Mouse (Mus musculus): ENCODE data around the gene Rhbdd3.

Gene Rhbdd3

GRCm38 (mm10) chr11:5098736-5099542 lies at the start of gene Rhbdd3, which contains the start of gene Ewsr1:
Gene Rhbdd3, plus strand, starts transcription at chr11:5098926.
Gene Ewsr1, minus strand, starts transcription at chr11:5099266.
- peak; percentile 99 for DNase-seq (ENCODE audit: low read depth in 2 of 2, low spot score in 2 of 2)

- no peak for DNase-seq (ENCODE audit: low read depth in 2 of 2, low spot score in 2 of 2)
These were observed 47.1 kb upstream of the Rhbdd3 start for GRCm38 (mm10) chr11:5051629-5052028.

GRCm38 (mm10) chr11:5052200-5052854 lies 46.4 kb upstream of the Rhbdd3 start:
- no peak for DNase-seq (ENCODE audit: low read depth in 2 of 2, low spot score in 2 of 2)

- no peak for DNase-seq (ENCODE audit: low read depth in 2 of 2, low spot score in 2 of 2)
These were observed 44.6 kb upstream of the Rhbdd3 start for GRCm38 (mm10) chr11:5054151-5054550.

GRCm38 (mm10) chr11:5054874-5055273 lies 43.9 kb upstream of the Rhbdd3 start:
- no peak for DNase-seq (ENCODE audit: low read depth in 2 of 2, low spot score in 2 of 2)

- no peak for DNase-seq (ENCODE audit: low read depth in 2 of 2, low spot score in 2 of 2)
These were observed 42.5 kb upstream of the Rhbdd3 start for GRCm38 (mm10) chr11:5055945-5056938.

- no peak for DNase-seq (ENCODE audit: low read depth in 2 of 2, low spot score in 2 of 2)
These were observed 41.7 kb upstream of the Rhbdd3 start for GRCm38 (mm10) chr11:5057064-5057463.

DNA sequence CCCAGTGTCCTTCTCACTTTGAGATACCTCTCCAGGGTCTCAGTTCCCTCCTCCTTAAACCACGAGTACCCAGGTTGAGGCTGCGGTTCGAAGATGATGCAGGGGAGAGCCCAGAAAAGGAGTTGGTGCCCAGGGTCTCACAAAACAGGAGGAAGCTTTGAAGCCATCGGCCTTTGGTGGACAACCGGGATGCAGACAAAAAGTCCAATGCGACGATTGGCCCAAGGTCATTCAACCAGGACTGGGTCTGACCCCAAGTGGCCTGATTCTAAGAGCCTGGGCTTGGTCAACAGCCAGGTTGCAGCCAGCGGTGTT lies 41.2 kb upstream of the Rhbdd3 start:
- DNase-seq (ENCODE audit: low read depth in 2 of 2, low spot score in 2 of 2) = no peak

DNA sequence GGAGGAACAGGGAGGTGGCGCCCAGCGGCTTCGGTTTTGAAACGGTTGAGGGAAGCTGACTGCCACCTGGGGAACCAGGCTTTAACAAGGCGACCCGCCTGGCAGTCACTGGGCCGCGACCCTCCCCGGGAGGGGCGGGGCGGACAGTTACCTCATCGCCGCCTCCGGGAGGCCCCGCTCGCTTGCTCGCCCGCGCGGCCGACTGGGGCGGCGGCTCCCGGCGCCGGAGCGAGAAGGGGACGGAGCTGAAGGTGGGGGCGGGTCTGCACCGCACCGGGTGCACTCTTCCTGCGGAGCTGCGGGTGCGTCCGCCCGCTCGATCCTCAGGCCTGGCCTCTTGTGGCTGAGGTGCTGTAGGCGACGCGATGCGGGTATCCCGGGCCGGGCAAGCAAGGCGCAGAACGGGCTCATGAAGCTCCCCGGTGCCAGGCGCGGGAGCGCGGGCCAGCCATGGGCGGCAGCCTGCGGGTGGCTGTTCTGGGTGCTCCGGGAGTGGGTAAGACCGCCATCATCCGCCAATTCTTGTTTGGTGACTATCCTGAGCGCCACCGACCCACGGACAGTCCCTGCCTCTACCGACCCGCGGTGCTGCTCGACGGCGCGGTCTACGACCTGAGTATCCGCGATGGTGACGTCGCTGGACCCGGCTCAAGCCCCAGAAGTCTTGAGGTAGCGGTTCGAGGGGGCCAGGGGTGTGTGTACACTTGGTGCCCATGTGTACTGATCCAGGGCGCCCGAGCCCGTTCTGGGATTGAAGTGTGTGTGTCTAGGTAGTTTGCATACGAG lies 40.7 kb upstream of the Rhbdd3 start, which contains the start of gene Rasl10a:
TSS of gene Rasl10a (plus strand) at position 273 of the 786 bp plus-strand sequence.
- DNase-seq (ENCODE audit: low read depth in 2 of 2, low spot score in 2 of 2) = no peak

- DNase-seq (ENCODE audit: low read depth in 2 of 2, low spot score in 2 of 2) = no peak
These were observed 39.9 kb upstream of the Rhbdd3 start for GRCm38 (mm10) chr11:5058783-5059182.

GRCm38 (mm10) chr11:5059230-5059629 lies 39.5 kb upstream of the Rhbdd3 start:
- DNase-seq (ENCODE audit: low read depth in 2 of 2, low spot score in 2 of 2) = no peak

GRCm38 (mm10) chr11:5059704-5060156 lies 39.0 kb upstream of the Rhbdd3 start:
- peak in 1 of 2 experiments; percentile 46 for DNase-seq (ENCODE audit: low read depth in 2 of 2, low spot score in 2 of 2)

- no peak for DNase-seq (ENCODE audit: low read depth in 2 of 2, low spot score in 2 of 2)
These were observed 37.8 kb upstream of the Rhbdd3 start for GRCm38 (mm10) chr11:5060756-5061412.

- DNase-seq (ENCODE audit: low read depth in 2 of 2, low spot score in 2 of 2) = peak in 1 of 2 experiments; percentile 34
These were observed 37.1 kb upstream of the Rhbdd3 start for GRCm38 (mm10) chr11:5061413-5062139.

- no peak for DNase-seq (ENCODE audit: low read depth in 2 of 2, low spot score in 2 of 2)
These were observed 36.4 kb upstream of the Rhbdd3 start for GRCm38 (mm10) chr11:5062326-5062725.

GRCm38 (mm10) chr11:5062860-5063505 lies 35.7 kb upstream of the Rhbdd3 start:
- DNase-seq (ENCODE audit: low read depth in 2 of 2, low spot score in 2 of 2) = no peak

DNA sequence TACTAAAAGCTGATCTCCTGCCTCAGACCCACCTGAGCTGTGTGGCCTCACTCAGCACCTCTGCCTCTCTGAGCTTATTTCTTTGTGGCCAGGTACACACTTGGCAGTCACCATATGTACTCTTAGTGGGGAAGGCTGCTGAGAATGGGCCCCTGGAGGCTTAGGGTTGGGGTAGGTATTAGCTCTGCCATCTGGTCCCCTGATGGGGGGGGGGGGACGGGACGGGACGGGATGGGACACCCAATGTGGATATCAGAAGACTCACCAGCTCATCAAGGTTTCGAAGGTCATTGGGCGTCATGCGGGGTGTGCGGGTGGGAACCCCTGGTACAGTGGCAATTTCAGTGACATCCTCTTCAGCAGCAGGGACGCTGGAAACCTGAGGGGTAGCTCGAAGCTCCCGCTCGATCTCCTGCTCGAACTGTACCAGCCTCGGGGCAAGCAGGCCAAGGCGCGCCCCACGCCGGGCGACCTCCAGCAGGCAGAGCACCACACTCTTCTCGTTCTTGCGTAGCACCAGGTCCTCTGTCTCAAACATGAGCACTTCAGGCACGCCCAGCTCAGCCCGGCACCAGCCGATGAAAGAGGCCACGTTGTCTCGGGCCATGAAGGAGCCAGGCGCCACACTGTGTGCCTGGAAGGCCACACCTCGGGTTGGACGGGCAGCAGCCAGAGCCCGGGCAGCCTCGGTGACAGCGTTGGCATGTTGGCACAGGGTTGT lies 35.0 kb upstream of the Rhbdd3 start:
- no peak for DNase-seq (ENCODE audit: low read depth in 2 of 2, low spot score in 2 of 2)

Data from CD8-positive naive resting alpha-beta T cell, adult 2 months (primary cell).